In genomic region chrX:73568342-73568741, GRCm38 (mm10) we compare ENCODE assay signal across 14 mouse cellular contexts.
DNase-seq lines count a peak whose midpoint lies in the region; ATAC-seq and TF ChIP-seq lines count a peak whose summit lies in the region.
"Had no signal": no experiment of that assay in that cellular context is flagged by ENCODE, and none has a peak within 500 bp of the region (broad histone marks: within the 10 kb centered on the region; RNA-seq: fewer than 3 reads in every experiment).

No protein-coding gene starts in this region.

- H3K27me3 ChIP-seq in kidney, adult 2 months (replicated peaks; ENCODE audit: control insufficient read depth, insufficient read depth, low read length), result no peaks in the 10 kb centered on the region
- H3K27me3 ChIP-seq in kidney, embryonic 16.5 days (ENCODE audit: insufficient read depth, low read length), result peaks cover 4% of the 10 kb centered on the region
- no peaks in the 10 kb centered on the region for H3K27me3 ChIP-seq in CH12.LX (replicated peaks)
- no peaks in the 10 kb centered on the region for H3K27me3 ChIP-seq in neural tube, embryonic 15.5 days (replicated peaks)

- dilution Hi-C loops in CH12.LX (cut with MboI; ENCODE audit: extremely low pct_ligation_motif_present, extremely low pct_unique_long_range_greater_than_20kb, low sequenced_read_pairs), result no loop called here

- peak; percentile 25 for DNase-seq in adrenal gland, adult 2 months
- no peak for DNase-seq in adrenal gland, adult 18-20 months (ENCODE audit: low spot score in 2 of 2)
- peak; percentile 74 for DNase-seq in kidney, adult 2 months
- DNase-seq in CH12.LX (ENCODE audit: extremely low read depth), result no peak
- peak; percentile 47 for DNase-seq in kidney, postnatal 14 days
- DNase-seq: cerebellum, adult 9-11 months; gastrocnemius, postnatal 25 days; lung, adult 2 months had no signal

- TF ChIP-seq RAD21 in CH12.LX (IDR thresholded peaks at IDR 0.05; ENCODE audit: low read depth, low read length), result no peak

- TF ChIP-seq POLR2A in kidney, adult 2 months (IDR thresholded peaks at IDR 0.05; ENCODE audit: low read depth, low read length), result no peak
- TF ChIP-seq POLR2A in CH12.LX (IDR thresholded peaks at IDR 0.05; ENCODE audit: low read depth, low read length), result no peak

- H3K4me3 ChIP-seq in kidney, adult 2 months (ENCODE audit: insufficient read depth, low read depth, low read length), result no peak overlapping the region
- no peak overlapping the region for H3K4me3 ChIP-seq in kidney, embryonic 16.5 days (ENCODE audit: low read length)
- no peak overlapping the region for H3K4me3 ChIP-seq in CH12.LX (replicated peaks in 1 of 3; ENCODE audit: low read depth in 2 of 3, low read length in 2 of 3, poor library complexity in 1 of 3)
- no peak overlapping the region for H3K4me3 ChIP-seq in neural tube, embryonic 15.5 days (replicated peaks)
- H3K4me3 ChIP-seq: embryonic facial prominence, embryonic 10.5 days; midbrain, embryonic 10.5 days had no signal

- in situ Hi-C loops in CH12.LX (cut with MboI; ENCODE audit: low pct_ligation_motif_present, low pct_unique_long_range_greater_than_20kb, low sequenced_read_pairs), result no loop called here

- H3K9ac ChIP-seq in kidney, embryonic 16.5 days (replicated peaks; ENCODE audit: low read length), result no peak overlapping the region
- no peak overlapping the region for H3K9ac ChIP-seq in CH12.LX (ENCODE audit: insufficient read depth, low read depth)
- H3K9ac ChIP-seq in neural tube, embryonic 15.5 days (replicated peaks), result no peak overlapping the region

- peaks cover 4% of the 10 kb centered on the region; the same call in 1 of the 2 replicates for H3K4me1 ChIP-seq in kidney, adult 2 months (ENCODE audit: control insufficient read depth, insufficient read depth, low read length)
- no peaks in the 10 kb centered on the region for H3K4me1 ChIP-seq in kidney, embryonic 16.5 days (ENCODE audit: insufficient read depth, low read length)
- H3K4me1 ChIP-seq in CH12.LX (ENCODE audit: control insufficient read depth in 1 of 2, insufficient read depth in 2 of 2), result peaks cover 4 to 8% of the 10 kb centered on the region in 2 experiments; a peak in 3 of 4 replicates
- H3K4me1 ChIP-seq in neural tube, embryonic 15.5 days, result no peaks in the 10 kb centered on the region
- H3K4me1 ChIP-seq: embryonic facial prominence, embryonic 10.5 days had no signal

- ATAC-seq in kidney, embryonic 16.5 days (ENCODE audit: low FRiP score, low TSS enrichment), result no peak
- ATAC-seq in cerebellum, adult (ENCODE audit: insufficient number of reproducible peaks, low FRiP score, low TSS enrichment), result no peak
- ATAC-seq in neural tube, embryonic 15.5 days (ENCODE audit: low FRiP score), result no peak
- ATAC-seq: Patski had no signal

- no peak for TF ChIP-seq EP300 in CH12.LX (IDR thresholded peaks at IDR 0.05; ENCODE audit: low read length)

- H3K27ac ChIP-seq in kidney, adult 2 months (ENCODE audit: insufficient read depth, low read depth, low read length), result no peak overlapping the region; the same call in 1 of the 2 replicates
- no peak overlapping the region for H3K27ac ChIP-seq in kidney, embryonic 16.5 days (ENCODE audit: low read length)
- no peak overlapping the region for H3K27ac ChIP-seq in CH12.LX (ENCODE audit: insufficient read depth, low read depth)
- no peak overlapping the region for H3K27ac ChIP-seq in neural tube, embryonic 15.5 days (replicated peaks)
- H3K27ac ChIP-seq: embryonic facial prominence, embryonic 10.5 days; midbrain, embryonic 10.5 days had no signal

- H3K36me3 ChIP-seq in kidney, adult 2 months (ENCODE audit: control insufficient read depth, insufficient read depth, low read length), result no peaks in the 10 kb centered on the region
- no peaks in the 10 kb centered on the region for H3K36me3 ChIP-seq in kidney, embryonic 16.5 days (ENCODE audit: insufficient read depth, low read length)
- H3K36me3 ChIP-seq in CH12.LX (replicated peaks in 1 of 2; ENCODE audit: control insufficient read depth in 1 of 2, insufficient read depth in 1 of 2, low read length in 1 of 2), result no peaks in the 10 kb centered on the region
- H3K36me3 ChIP-seq in neural tube, embryonic 15.5 days, result no peaks in the 10 kb centered on the region
- H3K36me3 ChIP-seq: embryonic facial prominence, embryonic 10.5 days; midbrain, embryonic 10.5 days had no signal

- H3K9me3 ChIP-seq in kidney, embryonic 16.5 days (ENCODE audit: low read length), result no peaks in the 10 kb centered on the region
- no peaks in the 10 kb centered on the region for H3K9me3 ChIP-seq in CH12.LX (replicated peaks; ENCODE audit: low read length)
- H3K9me3 ChIP-seq in neural tube, embryonic 15.5 days (replicated peaks), result no peaks in the 10 kb centered on the region
- H3K9me3 ChIP-seq: embryonic facial prominence, embryonic 10.5 days; midbrain, embryonic 10.5 days had no signal

- 36% methylated on average over 1 of the region's 1 CpGs for WGBS in kidney, adult 2 months
- 31% methylated on average over 1 of the region's 1 CpGs for WGBS in kidney, embryonic 16.5 days
- 33% methylated on average over 1 of the region's 1 CpGs for WGBS in neural tube, embryonic 15.5 days

- H3K4me2 ChIP-seq in kidney, embryonic 16.5 days (replicated peaks; ENCODE audit: low read depth, low read length), result no peak overlapping the region
- no peak overlapping the region for H3K4me2 ChIP-seq in CH12.LX (ENCODE audit: insufficient read depth, low read depth, poor library complexity, severe bottlenecking)
- H3K4me2 ChIP-seq in neural tube, embryonic 15.5 days, result no peak overlapping the region

- TF ChIP-seq CTCF in kidney, adult 2 months (conservative IDR thresholded peaks at IDR 0.05; ENCODE audit: insufficient read depth, insufficient read length, low read depth, low read length), result no peak
- no peak for TF ChIP-seq CTCF in CH12.LX (conservative IDR thresholded peaks at IDR 0.05 in 1 of 2, IDR thresholded peaks at IDR 0.05 in 1 of 2; ENCODE audit: low read depth in 2 of 2, low read length in 2 of 2)

- no peaks in the 10 kb centered on the region for H3K79me2 ChIP-seq in CH12.LX (replicated peaks; ENCODE audit: control insufficient read depth, extremely low read depth, insufficient read depth, poor library complexity, severe bottlenecking)

TF ChIP-seq in CH12.LX, 34 proteins besides CTCF, POLR2A, EP300 and RAD21:
- no peak for TF ChIP-seq NELFE (IDR thresholded peaks at IDR 0.05; ENCODE audit: low read depth, low read length)
- peak; percentile 65; the same call in 1 of the 2 replicates for TF ChIP-seq JUND (conservative IDR thresholded peaks at IDR 0.05; ENCODE audit: low read depth, low read length)
- TF ChIP-seq IRF4 (IDR thresholded peaks at IDR 0.05; ENCODE audit: low read depth, low read length), result peak; percentile 58; the same call in 1 of the 2 replicates
- 0 out of 2 replicates have a peak, but pooled peaks have one; percentile 22 for TF ChIP-seq JUN (IDR thresholded peaks at IDR 0.05; ENCODE audit: insufficient read depth, low read depth, low read length)
TF ChIP-seq in CH12.LX: peak in this region for 3.

Comparison
In these comparisons a context has a peak if more than half of its experiments do, and no peak if none do; other contexts are left out.
1. DNase-seq: peak in adrenal gland, adult 2 months (single experiment), kidney, adult 2 months (single experiment) and kidney, postnatal 14 days (single experiment); none in adrenal gland, adult 18-20 months (0 of 2) and CH12.LX (single experiment).